Mouse (Mus musculus) liver, postnatal 0 days (tissue): ENCODE measurements around the gene Hoxd3. TPM values are rescaled to one million over a fixed set of nuclear protein-coding genes. Genes with fewer than 3 reads are reported as not detected.

Source experiments
- ATAC-seq: fragments of 200-750 bp; cut with Nextera tagmentation; 2 replicates; pipeline ENCODE4 v1.8.0; 2017; ENCODE audit warnings: mild to moderate bottlenecking, moderate library complexity
- DNase-seq: peaks from one replicate; pipeline ENCODE4 v3.0.0-alpha.2; 2016
- H3K27ac ChIP-seq: fragments of 300-500 bp; sonication (generic); 2 replicates; pipeline ENCODE4 v1.5.1; 2014; ENCODE audit warnings: antibody characterized with exemption, moderate library complexity, mild to moderate bottlenecking, low read depth
- H3K27me3 ChIP-seq: fragments of 300-500 bp; sonication (generic); 2 replicates; pipeline ENCODE4 v1.6.1; 2014; ENCODE audit warnings: low read length, control low read depth, mixed read lengths; ENCODE audit not compliant: insufficient read depth
- H3K36me3 ChIP-seq: fragments of 300-500 bp; sonication (generic); replicated peaks from 2 replicates; pipeline ENCODE4 v1.6.1; 2014; ENCODE audit warnings: mild to moderate bottlenecking, control low read depth, low read length, moderate library complexity, mixed read lengths; ENCODE audit not compliant: insufficient read depth
- H3K4me1 ChIP-seq: fragments of 300-500 bp; sonication (generic); 2 replicates; pipeline ENCODE4 v1.6.1; 2014; ENCODE audit warnings: antibody characterized with exemption, mild to moderate bottlenecking, control low read depth; ENCODE audit not compliant: insufficient read depth
- H3K4me2 ChIP-seq: fragments of 300-500 bp; sonication (generic); 2 replicates; pipeline ENCODE4 v1.6.1; 2014; ENCODE audit warnings: low read depth, mild to moderate bottlenecking, low read length, moderate library complexity, mixed read lengths
- H3K4me3 ChIP-seq: fragments of 300-500 bp; sonication (generic); 2 replicates; pipeline ENCODE4 v1.5.1; 2014; ENCODE audit warnings: low read depth, low read length
- H3K9ac ChIP-seq: fragments of 300-500 bp; sonication (generic); replicated peaks from 2 replicates; pipeline ENCODE4 v1.6.1; 2014; ENCODE audit warnings: mild to moderate bottlenecking, moderate library complexity
- H3K9me3 ChIP-seq: fragments of 300-500 bp; sonication (generic); 2 replicates; pipeline ENCODE4 v1.6.1; 2016; ENCODE audit warnings: mild to moderate bottlenecking, control low read depth, low read length, mixed read lengths
- CTCF ChIP-seq: sonication (generic); IDR thresholded peaks from 2 replicates; pipeline ENCODE4 v1.5.1; 2016; ENCODE audit warnings: antibody characterized with exemption, low read depth
- EP300 ChIP-seq: IDR thresholded peaks from 2 replicates; pipeline ENCODE4 v1.6.1; 2016; ENCODE audit warnings: antibody characterized with exemption, low read depth, mild to moderate bottlenecking
- WGBS: fragments of 180-500 bp; shearing (Covaris S2); extraction: QIAGEN DNeasy Blood & Tissue Kit; methylation state at CpG from one replicate; pipeline ENCODE4 v1.1.7; 2014; ENCODE audit not compliant: insufficient replicate concordance; 5-methylcytosine and 5-hydroxymethylcytosine counted together
- polyA plus RNA-seq: library from polyadenylated mRNA; unstranded; fragments of >200 nt; fragmentation: Nextera tagmentation; extraction: Ambion mirVana; gene quantifications from 2 replicates; pipeline ENCODE4 v1.2.1, GENCODE M21; 2015

The Hoxd3 gene
- polyA plus RNA-seq, 1 experiment from 2014 or later, result not detected

GRCm38 (mm10) chr2:74725171-74725570 lies 13.4 kb downstream of the Hoxd3 start:
- DNase-seq (no peak), ATAC-seq (no peak)
- Histone ChIP-seq H3K9me3 (no peaks in the 10 kb centered on the region), H3K9ac (no peak overlapping the region), H3K4me2 (no peak overlapping the region), H3K27me3 (peaks cover 92% of the 10 kb centered on the region), H3K36me3 (no peaks in the 10 kb centered on the region), H3K4me3 (no peak overlapping the region), H3K27ac (no peak overlapping the region), H3K4me1 (no peaks in the 10 kb centered on the region)
- 35% methylated on average over 17 of the region's 17 CpGs for WGBS
- TF ChIP-seq EP300, result no peak
- TF ChIP-seq CTCF, result no peak

GRCm38 (mm10) chr2:74726551-74726950 lies 14.8 kb downstream of the Hoxd3 start, which contains the start of gene Gm28230:
Gene Gm28230 (plus strand): TSS chr2:74726728.
- ATAC-seq (no peak), DNase-seq (no peak)
- Histone ChIP-seq H3K9me3 (no peaks in the 10 kb centered on the region), H3K27me3 (peaks cover 94% of the 10 kb centered on the region), H3K4me2 (0 out of 2 replicates have a peak within 1 kb of the TSS, but pooled peaks have one; percentile 2), H3K27ac (no peak within 1 kb of the TSS), H3K36me3 (no peaks in the 10 kb centered on the region), H3K9ac (no peak within 1 kb of the TSS), H3K4me3 (0 out of 2 replicates have a peak within 1 kb of the TSS, but pooled peaks have one; percentile 10), H3K4me1 (no peaks in the 10 kb centered on the region)
- TF ChIP-seq CTCF (no peak), EP300 (no peak)
- 45% methylated on average over 5 of the region's 5 CpGs for WGBS

- DNase-seq (no peak), ATAC-seq (no peak)
- H3K4me3 ChIP-seq, result 0 out of 2 replicates have a peak overlapping the region, but pooled peaks have one; percentile 10
- no peaks in the 10 kb centered on the region for H3K4me1 ChIP-seq
- no peak overlapping the region for H3K9ac ChIP-seq
- H3K27ac ChIP-seq, result no peak overlapping the region
- no peak for TF ChIP-seq CTCF
- TF ChIP-seq EP300, result no peak
- 6% methylated on average over 35 of the region's 43 CpGs for WGBS
- no peaks in the 10 kb centered on the region for H3K36me3 ChIP-seq
- H3K27me3 ChIP-seq, result peaks cover 95% of the 10 kb centered on the region
- no peaks in the 10 kb centered on the region for H3K9me3 ChIP-seq
- 0 out of 2 replicates have a peak overlapping the region, but pooled peaks have one; percentile 2 for H3K4me2 ChIP-seq
Measured at GRCm38 (mm10) chr2:74726973-74727639, 15.4 kb downstream of the Hoxd3 start.

- Histone ChIP-seq H3K4me2 (no peak overlapping the region), H3K9ac (no peak overlapping the region), H3K36me3 (no peaks in the 10 kb centered on the region), H3K27ac (no peak overlapping the region), H3K27me3 (peaks cover 95% of the 10 kb centered on the region), H3K4me3 (no peak overlapping the region), H3K4me1 (no peaks in the 10 kb centered on the region; the same call in 1 of the 2 replicates), H3K9me3 (no peaks in the 10 kb centered on the region)
- no peak for TF ChIP-seq EP300
- TF ChIP-seq CTCF, result no peak
- 7% methylated on average over 25 of the region's 25 CpGs for WGBS
- ATAC-seq (no peak), DNase-seq (no peak)
Measured at GRCm38 (mm10) chr2:74727640-74728302, 16.0 kb downstream of the Hoxd3 start.

- Histone ChIP-seq H3K27ac (no peak overlapping the region), H3K27me3 (peaks cover 95% of the 10 kb centered on the region), H3K4me3 (no peak overlapping the region), H3K9me3 (no peaks in the 10 kb centered on the region), H3K4me1 (no peaks in the 10 kb centered on the region; the same call in 1 of the 2 replicates), H3K36me3 (no peaks in the 10 kb centered on the region), H3K9ac (no peak overlapping the region), H3K4me2 (no peak overlapping the region)
- DNase-seq (no peak), ATAC-seq (no peak)
- TF ChIP-seq CTCF, result no peak
- no peak for TF ChIP-seq EP300
- 30% methylated on average over 13 of the region's 13 CpGs for WGBS
Measured at GRCm38 (mm10) chr2:74728303-74728680, 16.6 kb downstream of the Hoxd3 start.

GRCm38 (mm10) chr2:74730331-74730730 lies 18.6 kb downstream of the Hoxd3 start:
- H3K27me3 ChIP-seq, result peaks cover 95% of the 10 kb centered on the region

More at GRCm38 (mm10) chr2:74730331-74730730, 18.6 kb downstream of the Hoxd3 start:
- Histone ChIP-seq H3K4me3 (no peak overlapping the region), H3K9ac (no peak overlapping the region), H3K36me3 (no peaks in the 10 kb centered on the region), H3K9me3 (no peaks in the 10 kb centered on the region), H3K27ac (no peak overlapping the region), H3K4me1 (no peaks in the 10 kb centered on the region; the same call in 1 of the 2 replicates), H3K4me2 (no peak overlapping the region)
- ATAC-seq, result no peak
- TF ChIP-seq EP300, result no peak
- no peak for TF ChIP-seq CTCF
- no peak for DNase-seq
- 34% methylated on average over 8 of the region's 8 CpGs for WGBS
